Mouse (Mus musculus) mouse embryonic stem cell (cell line): Measurements from ENCODE around the gene Pdzk1ip1.

Experiments
- in situ Hi-C, 2 experiments: fragments of 300-500 bp; cut with MboI; formaldehyde crosslinking; loops; 1 replicate in 1 of 2; 3 replicates in 1 of 2; pipeline ENCODE4 v1.14.3; 2019 to 2020; ENCODE audit warnings: low sequenced_read_pairs in 2 of 2, low pct_unique_long_range_greater_than_20kb in 1 of 2, mixed read lengths in 1 of 2; ENCODE audit not compliant: unreplicated experiment in 1 of 2

The Pdzk1ip1 gene

GRCm38 (mm10) chr4:115062875-115063517, 25.5 kb upstream of the Pdzk1ip1 start:
- in situ Hi-C loops, result loop anchor here (5.0 to 25.0 kb wide), 4 partner anchors 156 to 874 kb away; partner anchors contain the start of genes Dmbx1 (in 2 of the 2) and Foxd2 (in 1 of the 2)

- in situ Hi-C loops, result loop anchor here (5.0 to 25.0 kb wide), 4 partner anchors 156 to 874 kb away; partner anchors contain the start of genes Dmbx1 (in 2 of the 2) and Foxd2 (in 1 of the 2)
Observed at GRCm38 (mm10) chr4:115063518-115064239, 24.8 kb upstream of the Pdzk1ip1 start.

DNA sequence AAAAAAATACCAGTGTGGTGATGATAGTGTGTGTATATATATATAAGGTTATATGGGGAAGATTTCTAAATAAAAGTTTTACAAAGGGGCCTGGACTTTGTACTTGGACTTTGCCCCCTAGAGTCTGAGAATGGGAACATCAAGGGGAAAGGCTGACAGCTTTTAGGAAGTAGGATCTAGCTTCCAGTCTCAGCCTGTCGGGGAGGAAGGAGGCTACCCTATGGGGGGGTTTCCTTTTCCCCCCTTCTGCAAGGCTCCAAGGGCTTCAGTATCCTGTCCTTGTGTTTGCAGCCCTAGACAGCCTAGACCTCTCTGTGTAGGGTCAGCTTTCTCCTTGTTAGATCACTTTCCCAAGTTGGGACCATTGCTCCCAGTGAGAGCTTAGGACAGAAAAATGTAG, 16.8 kb upstream of the Pdzk1ip1 start:
- in situ Hi-C loops, result loop anchor here (25.0 kb wide), 2 partner anchors 409 to 866 kb away; partner anchors contain the start of gene Dmbx1 (in 2 of the 2)

DNA sequence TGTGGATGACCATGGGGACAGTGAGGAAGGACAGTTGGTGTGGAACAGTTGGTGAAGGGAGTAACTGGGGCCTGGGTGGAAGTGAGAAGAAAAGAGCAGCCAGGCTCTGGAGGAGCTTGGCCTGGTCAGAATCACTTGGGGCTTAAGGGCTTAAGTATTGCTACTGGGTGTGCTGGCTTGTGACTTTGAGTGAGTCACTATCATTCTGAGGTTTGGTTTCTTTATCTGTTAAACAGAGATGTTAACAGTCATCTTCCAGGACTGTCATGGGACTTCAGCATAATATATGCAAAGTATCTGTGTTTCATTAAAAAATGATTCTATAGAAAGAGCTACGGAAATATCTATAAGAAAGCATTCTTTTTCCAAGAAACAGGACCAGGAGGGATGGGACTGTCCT, 13.7 kb upstream of the Pdzk1ip1 start:
- in situ Hi-C loops, result loop anchor here (25.0 kb wide), 2 partner anchors 412 to 863 kb away; partner anchors contain the start of gene Dmbx1 (in 2 of the 2)

DNA sequence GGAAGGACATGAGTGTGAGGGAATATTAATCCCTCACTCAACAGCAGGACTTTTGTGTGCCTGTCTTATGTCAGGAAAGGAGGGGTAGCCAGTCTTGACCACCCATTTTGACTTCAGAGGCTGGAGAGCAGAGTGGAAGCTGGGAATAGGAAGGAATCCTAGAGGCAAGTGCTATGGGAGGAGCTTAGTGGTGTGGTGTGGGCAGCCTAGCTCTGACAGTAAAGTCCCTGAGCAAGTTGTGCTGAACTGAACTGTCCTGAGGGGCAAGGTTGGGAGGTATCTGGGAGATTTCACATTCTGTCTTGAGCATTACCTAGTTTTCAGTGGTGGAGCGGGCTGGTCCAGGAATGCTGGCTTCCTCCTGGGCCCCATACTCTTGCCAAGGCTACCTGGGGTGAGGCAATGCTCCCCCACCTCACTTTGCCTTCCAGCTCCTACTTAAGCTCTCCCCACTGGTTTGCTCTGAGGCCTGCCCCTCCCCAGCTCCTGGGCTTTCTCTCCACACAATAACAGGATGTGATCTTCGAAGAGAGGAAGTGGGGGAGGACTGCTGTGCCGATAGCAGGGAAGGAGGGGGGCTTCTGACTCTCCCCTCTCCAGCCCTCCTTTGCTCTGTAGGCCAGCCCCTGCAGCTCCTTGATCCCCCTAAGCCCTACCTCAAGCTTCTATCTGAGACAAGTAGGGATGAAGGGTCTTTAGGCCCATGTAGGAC, 13.1 kb upstream of the Pdzk1ip1 start:
- in situ Hi-C loops, result no loop called here

DNA sequence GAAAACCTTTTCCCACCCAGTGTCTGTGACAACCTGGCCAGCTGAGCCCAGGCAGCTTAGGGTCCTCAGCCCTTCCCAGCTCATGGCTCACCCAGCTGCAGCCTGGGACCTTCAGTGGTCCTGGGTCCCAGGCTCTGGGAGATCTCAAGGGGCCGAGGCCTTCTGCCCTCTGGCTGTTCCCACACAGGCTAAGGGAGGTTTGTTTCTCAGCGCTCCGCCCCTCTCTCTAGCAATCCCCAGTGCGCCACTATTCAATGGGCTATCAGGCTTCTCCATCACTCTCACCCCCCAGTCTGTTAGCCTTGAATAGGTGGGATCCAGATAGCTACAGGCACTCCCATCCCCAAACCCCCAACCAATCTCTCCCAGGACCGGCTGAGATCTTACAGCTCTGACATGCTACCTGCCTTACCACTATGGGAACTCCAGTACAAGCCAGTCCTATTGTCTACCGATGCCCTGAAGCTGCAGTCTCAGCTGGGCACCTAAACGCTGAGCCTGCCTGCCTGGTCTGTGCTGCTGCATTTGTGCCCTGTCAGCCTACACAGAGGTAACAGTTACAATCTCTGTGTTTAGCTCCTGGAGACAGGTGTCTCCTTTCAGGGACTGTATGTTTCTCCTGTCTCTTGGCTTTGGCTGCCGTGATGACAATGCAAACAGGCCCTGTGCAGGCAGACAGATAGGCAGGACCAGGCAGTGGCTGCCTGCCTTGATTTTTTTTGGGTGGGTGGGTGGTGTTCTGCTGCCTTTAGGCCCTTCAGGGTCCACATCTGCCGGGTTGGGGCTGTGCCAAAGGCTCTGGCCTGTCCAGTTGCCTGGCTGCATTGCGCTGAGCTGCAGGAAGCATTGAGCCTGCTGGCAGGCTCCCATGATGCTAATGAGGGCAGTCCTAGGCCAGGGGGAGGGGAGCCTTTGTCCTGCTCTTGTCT, 9.4 kb upstream of the Pdzk1ip1 start:
- in situ Hi-C loops, result no loop called here

- in situ Hi-C loops, result no loop called here
Observed at GRCm38 (mm10) chr4:115079821-115080349, 8.6 kb upstream of the Pdzk1ip1 start.

GRCm38 (mm10) chr4:115083031-115083430, 5.5 kb upstream of the Pdzk1ip1 start:
- in situ Hi-C loops, result no loop called here

GRCm38 (mm10) chr4:115085522-115086095, 2.9 kb upstream of the Pdzk1ip1 start:
- in situ Hi-C loops, result no loop called here

- in situ Hi-C loops, result no loop called here
Observed at GRCm38 (mm10) chr4:115086257-115086656, 2.3 kb upstream of the Pdzk1ip1 start.

- in situ Hi-C loops, result no loop called here
Observed at GRCm38 (mm10) chr4:115086763-115087415, 1.6 kb upstream of the Pdzk1ip1 start.

DNA sequence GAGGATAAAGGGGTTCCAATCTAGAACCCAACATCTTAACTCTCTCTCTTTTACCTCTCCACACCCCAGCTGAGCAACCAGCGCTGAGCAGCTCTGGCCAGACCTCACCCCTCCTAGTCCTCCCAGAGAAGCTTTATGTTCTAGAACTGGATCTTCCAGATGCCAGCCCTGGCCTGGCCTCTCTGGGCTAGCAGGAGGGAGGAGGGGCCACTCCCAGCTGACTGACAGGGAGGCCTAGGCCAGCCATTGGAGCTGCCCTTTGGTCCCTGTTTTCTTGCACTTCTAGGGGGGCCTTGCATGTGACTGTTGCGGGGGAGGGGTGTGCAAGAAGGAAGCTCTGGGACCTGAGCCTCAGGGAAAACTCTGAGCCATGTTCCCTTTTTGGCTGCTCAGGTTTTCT, 2.1 kb downstream of the Pdzk1ip1 start:
- in situ Hi-C loops, result no loop called here

GRCm38 (mm10) chr4:115091806-115092205, 3.3 kb downstream of the Pdzk1ip1 start:
- in situ Hi-C loops, result no loop called here

- in situ Hi-C loops, result no loop called here
Observed at GRCm38 (mm10) chr4:115093331-115093864, 4.9 kb downstream of the Pdzk1ip1 start.

DNA sequence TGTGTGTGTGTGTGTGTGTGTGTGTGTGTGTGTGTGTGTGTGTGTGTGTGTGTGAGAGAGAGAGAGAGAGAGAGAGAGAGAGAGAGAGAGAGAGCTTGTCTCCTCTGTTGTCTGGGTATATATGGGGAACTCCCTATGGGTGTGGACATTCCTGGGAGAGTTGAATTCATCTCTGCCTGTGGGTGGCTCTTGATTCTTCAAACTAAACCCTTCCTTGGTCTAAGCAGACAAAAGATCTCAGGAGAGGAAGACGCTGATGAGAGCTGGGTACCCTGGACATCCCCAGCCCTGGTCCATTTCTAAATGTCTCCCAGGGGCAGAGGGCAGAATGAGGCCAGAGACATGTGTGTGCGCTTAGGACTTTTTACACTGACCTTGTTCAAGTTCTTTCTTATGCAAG, 5.5 kb downstream of the Pdzk1ip1 start:
- in situ Hi-C loops, result no loop called here

GRCm38 (mm10) chr4:115095671-115096434, 7.3 kb downstream of the Pdzk1ip1 start:
- in situ Hi-C loops, result no loop called here
